ENCODE assay signal across 19 mouse cellular contexts in the genomic region with DNA sequence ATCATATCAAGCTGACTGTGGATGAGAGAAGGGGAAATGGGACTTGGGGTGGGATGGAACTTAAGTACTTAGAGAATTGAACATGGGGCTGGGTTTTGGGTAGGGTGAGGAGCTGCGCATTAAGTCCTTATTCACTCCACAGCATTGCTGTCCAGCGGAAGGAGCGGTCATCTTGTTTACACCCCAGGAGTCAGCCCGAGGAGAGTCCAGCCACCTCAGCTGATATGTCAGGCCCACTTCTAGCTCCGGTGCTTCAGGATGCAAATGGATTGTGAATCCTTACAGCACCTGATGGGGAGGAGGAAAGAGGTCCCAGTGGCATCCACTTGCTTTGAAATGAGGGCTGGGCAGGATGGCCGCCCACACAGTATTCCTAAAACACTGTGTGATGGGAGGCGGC.
DNase-seq lines count a peak whose midpoint lies in the region; ATAC-seq lines count a peak whose summit lies in the region.
"Had no signal": no experiment of that assay in that cellular context is flagged by ENCODE, and none has a peak within 500 bp of the region (broad histone marks: within the 10 kb centered on the region; RNA-seq: fewer than 3 reads in every experiment).

No protein-coding gene starts in this region.

- WGBS in heart, embryonic 10.5 days: 86% methylated on average over 7 of the region's 7 CpGs
- 86% methylated on average over 7 of the region's 7 CpGs for WGBS in heart, embryonic 11.5 days (ENCODE audit: insufficient replicate concordance)

- H3K4me1 ChIP-seq in heart, embryonic 10.5 days: peaks cover 6% of the 10 kb centered on the region; the same call in 1 of the 2 replicates
- H3K4me1 ChIP-seq in heart, embryonic 11.5 days (ENCODE audit: control insufficient read depth, insufficient read depth, low read length): no peaks in the 10 kb centered on the region

- H3K4me3 ChIP-seq in heart, embryonic 10.5 days: no peak overlapping the region
- no peak overlapping the region for H3K4me3 ChIP-seq in heart, embryonic 11.5 days (ENCODE audit: low read depth, low read length)

- ATAC-seq in heart, embryonic 11.5 days (replicated peaks; ENCODE audit: insufficient number of reproducible peaks, low FRiP score, low TSS enrichment): no peak
- ATAC-seq: activated CD4-positive, CD25-positive, alpha-beta regulatory T cell, adult 4 months; CD4-positive, CD25-positive, alpha-beta regulatory T cell, adult 4 months; Patski had no signal

- H3K27me3 ChIP-seq in heart, embryonic 10.5 days (ENCODE audit: insufficient read depth, poor library complexity, severe bottlenecking): no peaks in the 10 kb centered on the region
- no peaks in the 10 kb centered on the region for H3K27me3 ChIP-seq in heart, embryonic 11.5 days (ENCODE audit: control insufficient read depth, insufficient read depth, low read length)
- H3K27me3 ChIP-seq: CH12.LX had no signal

- H3K36me3 ChIP-seq in heart, embryonic 10.5 days: no peaks in the 10 kb centered on the region
- H3K36me3 ChIP-seq in heart, embryonic 11.5 days (ENCODE audit: control insufficient read depth, insufficient read depth, low read length): no peaks in the 10 kb centered on the region
- H3K36me3 ChIP-seq: G1E had no signal

- no peaks in the 10 kb centered on the region for H3K9me3 ChIP-seq in heart, embryonic 10.5 days
- no peaks in the 10 kb centered on the region for H3K9me3 ChIP-seq in heart, embryonic 11.5 days (replicated peaks; ENCODE audit: control insufficient read depth, low read length)

- H3K9ac ChIP-seq in heart, embryonic 11.5 days (ENCODE audit: low read depth, low read length): no peak overlapping the region

- DNase-seq in heart, adult 11 months: peak; percentile 52
- no peak for DNase-seq in heart, adult 18-20 months
- peak; percentile 70 for DNase-seq in heart, embryonic 10.5 days (ENCODE audit: low spot score)
- DNase-seq: adrenal gland, adult 2 months; adrenal gland, adult 8-10 months; adrenal gland, postnatal 10 days; adrenal gland, postnatal 14 days; adrenal gland, postnatal 25 days; adrenal gland, postnatal 36 days; B cell, adult 2 months; cerebellum, adult 11 months; cerebellum, adult 11-12 months; cerebellum, adult 18-20 months had no signal

- H3K27ac ChIP-seq in heart, embryonic 10.5 days: no peak overlapping the region
- no peak overlapping the region for H3K27ac ChIP-seq in heart, embryonic 11.5 days (ENCODE audit: low read depth, low read length)

- H3K4me2 ChIP-seq in heart, embryonic 11.5 days: no peak overlapping the region

Comparison
In these comparisons a context has a peak if more than half of its experiments do, and no peak if none do; other contexts are left out.
1. DNase-seq: peak in heart, adult 11 months (single experiment) and heart, embryonic 10.5 days (single experiment); none in heart, adult 18-20 months (0 of 2).